Mouse (Mus musculus): ENCODE data around the gene Dis3l. TPM values are rescaled to one million over a fixed set of nuclear protein-coding genes. Genes with fewer than 3 reads are reported as not detected.

Dis3l gene
- polyA plus RNA-seq, 1 experiment from 2014 or later, result 19.7 TPM

GRCm38 (mm10) chr9:64351191-64351590 is 10.1 kb upstream of the Dis3l start:
- H3K9ac ChIP-seq, result no peak overlapping the region
- H3K4me2 ChIP-seq (replicated peaks), result no peak overlapping the region
- ATAC-seq (ENCODE audit: insufficient number of reproducible peaks, low FRiP score, low TSS enrichment, low read depth), result no peak
- no peak overlapping the region for H3K4me3 ChIP-seq (replicated peaks)
- no peaks in the 10 kb centered on the region for H3K36me3 ChIP-seq
- H3K27me3 ChIP-seq, result no peaks in the 10 kb centered on the region
- no peaks in the 10 kb centered on the region for H3K9me3 ChIP-seq (replicated peaks)
- no peak overlapping the region for H3K27ac ChIP-seq (replicated peaks)
- H3K4me1 ChIP-seq, result no peaks in the 10 kb centered on the region
- WGBS, result 39% methylated on average over 3 of the region's 3 CpGs

- Histone ChIP-seq H3K27ac (replicated peaks) (no peak overlapping the region), H3K27me3 (no peaks in the 10 kb centered on the region), H3K36me3 (no peaks in the 10 kb centered on the region), H3K9me3 (replicated peaks) (no peaks in the 10 kb centered on the region), H3K4me3 (replicated peaks) (no peak overlapping the region), H3K4me2 (replicated peaks) (no peak overlapping the region), H3K4me1 (no peaks in the 10 kb centered on the region), H3K9ac (no peak overlapping the region)
- 46% methylated on average over 5 of the region's 5 CpGs for WGBS
- ATAC-seq (ENCODE audit: insufficient number of reproducible peaks, low FRiP score, low TSS enrichment, low read depth), result no peak
Observed at GRCm38 (mm10) chr9:64349490-64349889, 8.4 kb upstream of the Dis3l start.

- Histone ChIP-seq H3K4me1 (no peaks in the 10 kb centered on the region), H3K36me3 (no peaks in the 10 kb centered on the region), H3K9ac (no peak overlapping the region), H3K27ac (replicated peaks) (no peak overlapping the region), H3K9me3 (replicated peaks) (no peaks in the 10 kb centered on the region), H3K27me3 (no peaks in the 10 kb centered on the region), H3K4me2 (replicated peaks) (no peak overlapping the region), H3K4me3 (replicated peaks) (no peak overlapping the region)
- 0% methylated on average over 1 of the region's 1 CpGs for WGBS
- ATAC-seq (ENCODE audit: insufficient number of reproducible peaks, low FRiP score, low TSS enrichment, low read depth), result no peak
Observed at GRCm38 (mm10) chr9:64347377-64347776, 6.3 kb upstream of the Dis3l start.

GRCm38 (mm10) chr9:64345931-64346330 is 4.8 kb upstream of the Dis3l start:
- Histone ChIP-seq H3K27me3 (no peaks in the 10 kb centered on the region), H3K4me2 (replicated peaks) (no peak overlapping the region), H3K36me3 (no peaks in the 10 kb centered on the region), H3K9ac (no peak overlapping the region), H3K9me3 (replicated peaks) (no peaks in the 10 kb centered on the region), H3K27ac (replicated peaks) (no peak overlapping the region), H3K4me3 (replicated peaks) (no peak overlapping the region), H3K4me1 (peaks cover 7% of the 10 kb centered on the region; the same call in 1 of the 2 replicates)
- ATAC-seq (ENCODE audit: insufficient number of reproducible peaks, low FRiP score, low TSS enrichment, low read depth), result no peak
- 53% methylated on average over 5 of the region's 5 CpGs for WGBS

DNA sequence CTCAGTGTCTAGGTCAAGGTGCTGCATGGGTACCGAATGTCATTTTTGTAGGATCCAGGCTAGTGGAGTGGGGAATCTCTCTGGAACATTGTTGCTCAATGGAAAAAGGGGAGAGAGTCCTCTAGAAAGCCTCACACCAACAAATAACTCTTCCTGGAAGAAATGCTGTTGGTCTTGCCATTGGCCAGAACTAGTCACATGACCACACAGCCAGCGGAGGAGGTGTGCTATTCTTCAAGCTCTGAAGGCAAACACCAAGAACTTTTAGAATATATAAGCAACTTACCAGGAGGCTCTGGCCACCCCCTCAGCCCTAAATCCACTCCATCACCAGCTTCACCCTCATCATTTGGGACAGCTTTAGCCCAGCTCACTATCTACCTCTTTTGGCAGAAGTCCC is 2.6 kb upstream of the Dis3l start:
- H3K27ac ChIP-seq (replicated peaks), result no peak overlapping the region
- H3K9me3 ChIP-seq (replicated peaks), result no peaks in the 10 kb centered on the region
- H3K4me2 ChIP-seq (replicated peaks), result no peak overlapping the region
- 91% methylated on average over 2 of the region's 2 CpGs for WGBS
- no peak for ATAC-seq (ENCODE audit: insufficient number of reproducible peaks, low FRiP score, low TSS enrichment, low read depth)
- peaks cover 16% of the 10 kb centered on the region for H3K4me1 ChIP-seq
- H3K27me3 ChIP-seq, result no peaks in the 10 kb centered on the region
- no peak overlapping the region for H3K4me3 ChIP-seq (replicated peaks)
- H3K9ac ChIP-seq, result no peak overlapping the region
- no peaks in the 10 kb centered on the region for H3K36me3 ChIP-seq

GRCm38 (mm10) chr9:64341671-64342070 is 583 bp upstream of the Dis3l start:
- WGBS, result 52% methylated on average over 8 of the region's 8 CpGs
- ATAC-seq (ENCODE audit: insufficient number of reproducible peaks, low FRiP score, low TSS enrichment, low read depth), result no peak
- H3K4me3 ChIP-seq (replicated peaks), result peak overlapping the region; percentile 71
- peak overlapping the region; percentile 62 for H3K4me2 ChIP-seq (replicated peaks)
- H3K27me3 ChIP-seq, result no peaks in the 10 kb centered on the region
- H3K36me3 ChIP-seq, result no peaks in the 10 kb centered on the region
- H3K9ac ChIP-seq, result no peak overlapping the region; the same call in 1 of the 2 replicates
- peaks cover 16% of the 10 kb centered on the region for H3K4me1 ChIP-seq
- H3K27ac ChIP-seq (replicated peaks), result peak overlapping the region; percentile 100
- no peaks in the 10 kb centered on the region for H3K9me3 ChIP-seq (replicated peaks)

DNA sequence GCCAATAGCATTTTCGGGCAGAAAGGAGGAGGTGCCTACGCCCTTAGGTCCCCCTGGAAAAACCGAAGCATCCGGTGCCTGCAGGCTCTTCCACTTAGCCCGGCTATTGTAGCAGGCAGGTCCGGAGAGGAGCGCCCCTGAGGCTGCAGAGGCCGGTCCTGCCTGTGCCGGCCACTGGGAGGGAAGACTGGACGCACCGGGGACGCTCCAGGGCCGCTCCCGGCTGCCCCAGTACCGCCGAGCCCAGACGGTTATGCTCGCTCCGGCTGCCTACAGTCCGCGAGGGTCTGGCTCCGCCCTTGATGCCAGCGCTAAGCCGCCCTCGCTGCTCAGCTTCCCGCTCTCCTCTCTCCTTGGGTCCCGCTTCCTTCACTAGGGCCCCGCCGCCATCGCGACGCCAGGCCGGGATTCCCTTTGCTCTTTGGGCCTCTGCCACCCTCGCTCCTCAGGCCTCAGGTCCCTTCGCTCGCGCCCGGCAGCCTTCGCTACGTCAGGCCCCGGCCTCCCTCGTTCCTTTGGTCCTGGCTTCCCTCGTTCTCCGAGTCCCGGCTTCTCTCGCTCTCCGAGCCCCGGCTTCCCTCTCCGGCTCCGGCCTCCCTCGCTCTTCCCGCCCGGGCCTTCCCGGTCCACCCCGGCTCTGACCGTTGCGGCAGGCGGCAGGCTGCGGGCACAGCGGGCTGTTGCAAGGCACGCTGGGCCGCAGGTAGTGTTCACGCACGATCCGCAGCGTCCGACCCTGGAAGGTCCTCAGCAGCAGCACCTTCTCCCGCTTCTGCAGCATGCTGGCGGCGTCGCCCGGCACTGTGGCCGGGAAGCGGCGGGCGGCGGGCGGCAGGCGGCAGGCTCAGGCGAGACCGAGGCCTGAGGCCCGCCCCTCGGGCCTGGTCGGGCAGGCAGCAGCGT is 486 bp downstream of the Dis3l start:
- under 1% methylated on average over 85 of the region's 85 CpGs for WGBS
- Histone ChIP-seq H3K9ac (peak overlapping the region; percentile 98), H3K4me3 (replicated peaks) (peak overlapping the region; percentile 71), H3K36me3 (peaks cover 10% of the 10 kb centered on the region), H3K9me3 (replicated peaks) (no peaks in the 10 kb centered on the region), H3K4me2 (replicated peaks) (peak overlapping the region; percentile 62), H3K27me3 (no peaks in the 10 kb centered on the region), H3K4me1 (peaks cover 16% of the 10 kb centered on the region), H3K27ac (replicated peaks) (peak overlapping the region; percentile 100)
- peak; percentile 89 for ATAC-seq (ENCODE audit: insufficient number of reproducible peaks, low FRiP score, low TSS enrichment, low read depth)

DNA sequence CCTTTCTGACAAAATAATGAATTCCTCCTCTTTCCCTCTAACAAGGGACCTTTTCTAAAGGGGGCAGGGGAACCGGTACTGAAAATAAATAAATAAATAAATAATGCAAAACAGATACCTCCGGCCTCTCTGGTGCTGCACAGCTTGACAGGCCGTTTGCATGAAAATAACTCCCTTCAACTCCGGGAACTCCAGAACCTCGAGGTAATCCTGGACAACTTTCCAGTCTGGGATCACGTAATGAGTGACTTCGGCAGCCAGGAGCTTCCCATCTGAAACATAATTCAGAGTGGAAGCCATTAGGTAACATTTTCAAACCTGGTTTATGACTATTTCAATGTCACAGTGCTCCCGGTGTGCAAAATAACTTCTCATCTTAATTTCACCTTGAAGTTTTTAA is 1.7 kb downstream of the Dis3l start:
- no peak for ATAC-seq (ENCODE audit: insufficient number of reproducible peaks, low FRiP score, low TSS enrichment, low read depth)
- Histone ChIP-seq H3K9ac (no peak overlapping the region), H3K4me3 (replicated peaks) (peak overlapping the region; percentile 71), H3K4me2 (replicated peaks) (peak overlapping the region; percentile 62; the same call in 1 of the 2 replicates), H3K9me3 (replicated peaks) (no peaks in the 10 kb centered on the region), H3K27me3 (no peaks in the 10 kb centered on the region), H3K27ac (replicated peaks) (peak overlapping the region; percentile 100), H3K4me1 (peaks cover 16% of the 10 kb centered on the region), H3K36me3 (peaks cover 11% of the 10 kb centered on the region)
- WGBS, result 21% methylated on average over 8 of the region's 8 CpGs

DNA sequence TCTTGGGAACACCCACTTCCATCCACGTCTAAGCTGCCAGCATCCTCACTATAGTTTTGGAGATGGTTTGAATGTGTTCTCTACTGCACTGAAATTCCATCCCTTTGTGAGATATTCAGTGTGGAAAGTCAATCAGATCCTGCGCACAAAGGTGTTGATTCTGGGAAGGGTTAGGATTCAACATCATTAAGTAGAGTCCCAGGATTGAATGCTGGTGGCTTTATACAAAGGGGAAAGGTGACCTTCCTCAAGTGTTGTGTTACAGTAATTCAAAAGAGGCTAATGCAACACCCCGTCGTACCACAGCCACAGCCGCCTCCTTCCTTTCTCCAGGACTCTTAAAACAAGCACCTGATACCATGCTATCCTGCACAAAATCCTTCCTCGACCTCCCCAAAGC is 5.3 kb downstream of the Dis3l start:
- 86% methylated on average over 6 of the region's 6 CpGs for WGBS
- Histone ChIP-seq H3K27me3 (no peaks in the 10 kb centered on the region), H3K4me2 (replicated peaks) (no peak overlapping the region), H3K27ac (replicated peaks) (no peak overlapping the region), H3K4me3 (replicated peaks) (no peak overlapping the region), H3K4me1 (peaks cover 9% of the 10 kb centered on the region; the same call in 1 of the 2 replicates), H3K36me3 (peaks cover 17% of the 10 kb centered on the region), H3K9ac (no peak overlapping the region), H3K9me3 (replicated peaks) (no peaks in the 10 kb centered on the region)
- no peak for ATAC-seq (ENCODE audit: insufficient number of reproducible peaks, low FRiP score, low TSS enrichment, low read depth)

DNA sequence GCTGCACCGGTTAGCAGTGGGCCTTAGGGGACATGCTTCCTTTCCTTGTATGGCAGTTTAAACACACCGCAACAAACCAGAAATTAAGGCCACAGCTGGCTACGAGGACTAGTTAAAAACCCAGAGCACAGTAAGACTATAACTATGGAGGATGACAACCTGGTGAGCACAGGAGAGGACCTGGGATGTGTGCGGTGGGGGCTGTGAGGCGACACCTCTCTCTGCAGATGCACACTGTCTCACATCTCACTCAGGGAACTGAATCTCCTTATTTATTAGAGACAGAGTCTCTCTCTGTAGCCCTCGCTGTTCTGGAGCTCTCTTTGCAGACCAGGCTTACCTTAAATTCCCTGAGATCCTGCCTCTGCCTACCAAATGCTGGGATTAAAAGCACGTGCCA is 17.1 kb downstream of the Dis3l start:
- Histone ChIP-seq H3K36me3 (peaks cover 68% of the 10 kb centered on the region), H3K9ac (no peak overlapping the region), H3K9me3 (replicated peaks) (no peaks in the 10 kb centered on the region), H3K4me2 (replicated peaks) (no peak overlapping the region), H3K4me1 (no peaks in the 10 kb centered on the region), H3K4me3 (replicated peaks) (no peak overlapping the region), H3K27ac (replicated peaks) (no peak overlapping the region), H3K27me3 (no peaks in the 10 kb centered on the region)
- 91% methylated on average over 7 of the region's 7 CpGs for WGBS
- no peak for ATAC-seq (ENCODE audit: insufficient number of reproducible peaks, low FRiP score, low TSS enrichment, low read depth)

DNA sequence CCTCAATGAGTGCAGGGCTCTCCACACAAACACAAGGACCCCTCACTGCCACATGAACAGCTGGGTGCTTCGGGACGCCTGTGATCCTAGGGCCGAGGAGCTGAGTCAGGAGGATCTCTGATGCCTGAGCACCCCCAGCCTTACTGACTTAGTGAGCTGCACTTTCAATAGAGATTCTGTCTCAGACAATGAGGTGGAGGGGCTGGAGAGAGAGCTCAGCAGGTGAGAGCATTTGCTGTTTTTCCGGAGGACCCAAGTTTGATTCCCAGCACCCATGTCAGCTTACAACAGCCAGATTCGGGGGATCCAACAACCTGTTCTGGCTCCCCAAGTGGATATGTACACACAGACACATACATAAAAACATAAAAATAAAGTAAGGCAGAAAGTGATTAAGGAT is 24.1 kb downstream of the Dis3l start:
- H3K9ac ChIP-seq, result no peak overlapping the region
- no peak overlapping the region for H3K27ac ChIP-seq (replicated peaks)
- H3K4me1 ChIP-seq, result no peaks in the 10 kb centered on the region
- H3K36me3 ChIP-seq, result peaks cover 72% of the 10 kb centered on the region
- H3K9me3 ChIP-seq (replicated peaks), result no peaks in the 10 kb centered on the region
- H3K27me3 ChIP-seq, result no peaks in the 10 kb centered on the region
- no peak overlapping the region for H3K4me2 ChIP-seq (replicated peaks)
- H3K4me3 ChIP-seq (replicated peaks), result no peak overlapping the region
- ATAC-seq (ENCODE audit: insufficient number of reproducible peaks, low FRiP score, low TSS enrichment, low read depth), result no peak
- WGBS, result 95% methylated on average over 5 of the region's 5 CpGs

DNA sequence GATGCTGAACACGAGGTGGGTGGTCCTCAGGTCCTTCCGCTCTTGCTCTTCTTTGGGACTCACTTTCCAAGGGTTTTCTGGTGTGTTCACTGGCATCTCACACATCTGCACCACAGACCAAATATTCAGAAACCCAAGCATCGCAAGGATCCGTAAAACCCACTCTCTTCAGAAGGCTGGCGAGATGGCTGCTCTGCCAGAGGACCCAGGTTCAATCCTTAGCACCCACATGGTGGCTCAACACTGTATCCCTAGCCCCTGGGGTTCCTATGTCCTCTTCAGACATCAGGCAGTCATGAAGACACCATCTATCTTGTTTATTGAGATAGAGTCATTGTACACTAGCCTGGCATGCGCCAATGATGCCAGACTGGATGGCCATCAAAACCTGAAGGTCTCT is 26.4 kb downstream of the Dis3l start:
- H3K9ac ChIP-seq, result no peak overlapping the region

More for the DNA sequence above, 26.4 kb downstream of the Dis3l start:
- peaks cover 60% of the 10 kb centered on the region for H3K36me3 ChIP-seq
- H3K27ac ChIP-seq (replicated peaks), result no peak overlapping the region
- no peaks in the 10 kb centered on the region for H3K4me1 ChIP-seq
- no peaks in the 10 kb centered on the region for H3K9me3 ChIP-seq (replicated peaks)
- H3K27me3 ChIP-seq, result no peaks in the 10 kb centered on the region
- no peak for ATAC-seq (ENCODE audit: insufficient number of reproducible peaks, low FRiP score, low TSS enrichment, low read depth)
- no peak overlapping the region for H3K4me3 ChIP-seq (replicated peaks)
- 91% methylated on average over 6 of the region's 6 CpGs for WGBS
- no peak overlapping the region for H3K4me2 ChIP-seq (replicated peaks)

All from embryonic facial prominence, embryonic 15.5 days (tissue).